In genomic region chr13:42894598-42894997, GRCm38 (mm10) we compare ENCODE assay signal across 25 mouse cellular contexts.
"Had no signal": no experiment of that assay in that cellular context is flagged by ENCODE, and none has a peak within 500 bp of the region (broad histone marks: within the 10 kb centered on the region; RNA-seq: fewer than 3 reads in every experiment).

No protein-coding gene starts in this region.

- DNase-seq: gastrocnemius, postnatal 25 days; heart, adult 18-20 months; heart, postnatal 10 days; heart, postnatal 4 days; kidney, adult 18-20 months; kidney, adult 8-10 months; kidney, postnatal 10 days; kidney, postnatal 25 days; kidney, postnatal 4 days; liver; liver, embryonic 13.5 days had no signal

- H3K4me2 ChIP-seq: heart, embryonic 12.5 days; hindbrain, embryonic 12.5 days; hindbrain, embryonic 14.5 days; intestine, embryonic 15.5 days; limb, embryonic 12.5 days; liver, embryonic 11.5 days; liver, embryonic 13.5 days; liver, embryonic 15.5 days had no signal

- H3K27me3 ChIP-seq: heart, embryonic 12.5 days; hindbrain, embryonic 12.5 days; intestine, embryonic 15.5 days; limb, embryonic 12.5 days; liver, embryonic 13.5 days; liver, embryonic 15.5 days had no signal

- H3K9ac ChIP-seq: heart, embryonic 12.5 days; hindbrain, embryonic 12.5 days; hindbrain, embryonic 14.5 days; intestine, embryonic 15.5 days; limb, embryonic 12.5 days; liver, embryonic 13.5 days; liver, embryonic 15.5 days had no signal

- H3K36me3 ChIP-seq: heart, embryonic 10.5 days; heart, embryonic 12.5 days; hindbrain, embryonic 10.5 days; hindbrain, embryonic 12.5 days; intestine, embryonic 15.5 days; limb, embryonic 10.5 days; limb, embryonic 12.5 days; liver, embryonic 13.5 days; liver, embryonic 15.5 days had no signal

- ATAC-seq: hindbrain, embryonic 16.5 days; inflammation-experienced regulatory T-cells, adult 6 months; intestine, embryonic 15.5 days; intestine, postnatal 0 days had no signal

- H3K9me3 ChIP-seq: heart, embryonic 10.5 days; heart, embryonic 12.5 days; hindbrain, embryonic 10.5 days; hindbrain, embryonic 12.5 days; intestine, embryonic 15.5 days; limb, embryonic 10.5 days; limb, embryonic 12.5 days; liver, embryonic 13.5 days; liver, embryonic 15.5 days had no signal

- H3K27ac ChIP-seq: heart, embryonic 10.5 days; hindbrain, embryonic 10.5 days; hindbrain, embryonic 12.5 days; hindbrain, embryonic 14.5 days; intestine, embryonic 15.5 days; left cerebral cortex, adult 2 months; limb, embryonic 10.5 days; limb, embryonic 12.5 days; liver, embryonic 13.5 days; liver, embryonic 15.5 days had no signal

- H3K4me1 ChIP-seq: intestine, embryonic 15.5 days; limb, embryonic 10.5 days; limb, embryonic 12.5 days; liver, embryonic 13.5 days; liver, embryonic 15.5 days had no signal

- H3K4me3 ChIP-seq: heart, embryonic 10.5 days; heart, embryonic 12.5 days; hindbrain, embryonic 10.5 days; hindbrain, embryonic 12.5 days; intestine, embryonic 15.5 days; left cerebral cortex, adult 2 months; limb, embryonic 10.5 days; limb, embryonic 12.5 days; liver, embryonic 13.5 days; liver, embryonic 15.5 days had no signal
